17 mouse cellular contexts compared by ENCODE assay signal in genomic region chr3:130373145-130373544, GRCm38 (mm10).
"Had no signal": no experiment of that assay in that cellular context is flagged by ENCODE, and none has a peak within 500 bp of the region (broad histone marks: within the 10 kb centered on the region; RNA-seq: fewer than 3 reads in every experiment).

No protein-coding gene starts in this region.

- DNase-seq: kidney, adult 2 months; kidney, postnatal 25 days; layer of hippocampus, adult 9-11 months; liver, embryonic 13.5 days; lung, embryonic 14.5 days; retina, postnatal 1 day; right cerebral cortex, postnatal 25 days; spleen, adult 18-20 months; thymus, postnatal 25 days had no signal

- H3K27ac ChIP-seq: kidney, postnatal 0 days; layer of hippocampus, adult 2 months; liver, embryonic 13.5 days; macrophage; midbrain, embryonic 12.5 days; midbrain, embryonic 15.5 days; neural tube, embryonic 13.5 days; stomach, embryonic 15.5 days had no signal

- ATAC-seq: midbrain, embryonic 15.5 days had no signal

- H3K4me1 ChIP-seq: liver, embryonic 13.5 days; neural tube, embryonic 13.5 days; stomach, embryonic 15.5 days had no signal

- H3K27me3 ChIP-seq: liver, embryonic 13.5 days; midbrain, embryonic 12.5 days; midbrain, embryonic 15.5 days; neural tube, embryonic 13.5 days; stomach, embryonic 15.5 days had no signal

- H3K9me3 ChIP-seq: liver, embryonic 13.5 days; midbrain, embryonic 12.5 days; midbrain, embryonic 15.5 days; neural tube, embryonic 13.5 days; stomach, embryonic 15.5 days had no signal

- H3K9ac ChIP-seq: liver, embryonic 13.5 days; lung, embryonic 14.5 days; midbrain, embryonic 12.5 days; midbrain, embryonic 15.5 days; neural tube, embryonic 13.5 days; stomach, embryonic 15.5 days had no signal

- H3K4me2 ChIP-seq: liver, embryonic 13.5 days; lung, embryonic 14.5 days; midbrain, embryonic 12.5 days; midbrain, embryonic 15.5 days; neural tube, embryonic 13.5 days; stomach, embryonic 15.5 days had no signal

- H3K36me3 ChIP-seq: liver, embryonic 13.5 days; midbrain, embryonic 12.5 days; midbrain, embryonic 15.5 days; neural tube, embryonic 13.5 days; stomach, embryonic 15.5 days had no signal

- H3K4me3 ChIP-seq: layer of hippocampus, adult 2 months; liver, embryonic 13.5 days; midbrain, embryonic 12.5 days; midbrain, embryonic 15.5 days; myocyte; neural tube, embryonic 13.5 days; stomach, embryonic 15.5 days had no signal
